Mouse (Mus musculus): Measurements from ENCODE around the gene Ccno. TPM values are rescaled to one million over a fixed set of nuclear protein-coding genes. Genes with fewer than 3 reads are reported as not detected.
"Not testable (repeated sequence)": the region's sequence is repeated elsewhere in the genome, so short reads cannot be mapped to it uniquely, and the experiment has no call there.

The Ccno gene
- total and polyA plus RNA-seq, 2 experiments, result 0.65 to 0.70 TPM

DNA sequence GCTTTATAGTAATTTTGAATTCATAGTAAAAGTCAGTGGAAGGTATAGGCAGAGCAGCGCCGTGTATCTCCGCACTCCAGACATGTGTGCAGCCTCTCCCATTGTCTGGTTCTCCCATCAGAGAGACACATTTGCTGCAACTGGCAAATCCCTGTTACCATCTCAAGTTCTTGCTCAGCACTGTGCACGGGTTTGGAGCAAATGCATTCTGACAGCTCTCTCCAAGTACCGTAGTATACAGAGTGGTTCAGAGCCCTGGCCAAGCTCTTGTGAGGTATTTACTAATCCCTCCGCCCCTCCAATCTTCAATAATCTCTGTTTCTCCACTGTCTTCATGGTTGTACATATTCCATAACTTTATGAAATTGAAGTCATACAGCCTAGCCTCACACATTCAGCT lies 25.1 kb downstream of the Ccno start:
- H3K9ac ChIP-seq (ENCODE audit: low read depth, low read length), result no peak overlapping the region
- H3K4me3 ChIP-seq (ENCODE audit: insufficient read depth, low read depth, low read length), result no peak overlapping the region
- no peaks in the 10 kb centered on the region for H3K79me2 ChIP-seq (ENCODE audit: control insufficient read depth, insufficient read depth, low read length)
- no peaks in the 10 kb centered on the region for H3K27me3 ChIP-seq (ENCODE audit: control insufficient read depth, insufficient read depth, low read length)
- H3K36me3 ChIP-seq (ENCODE audit: control insufficient read depth, insufficient read depth, low read length), result no peaks in the 10 kb centered on the region
- no peak overlapping the region for H3K27ac ChIP-seq (replicated peaks; ENCODE audit: insufficient read depth, low read depth, low read length)
- TF ChIP-seq CTCF (IDR thresholded peaks at IDR 0.05; ENCODE audit: low read depth, low read length) (no peak), POLR2A (IDR thresholded peaks at IDR 0.05; ENCODE audit: extremely low read depth, insufficient read depth, low read length) (no peak)
- no peak for DNase-seq (ENCODE audit: extremely low read depth, low read depth, low spot score)
- 79% methylated on average over 6 of the region's 6 CpGs for WGBS
- no peaks in the 10 kb centered on the region for H3K4me1 ChIP-seq (ENCODE audit: control insufficient read depth, insufficient read depth, low read length)

GRCm38 (mm10) chr13:113013174-113013953 lies 25.8 kb downstream of the Ccno start:
- peak; percentile 27 for DNase-seq (ENCODE audit: extremely low read depth, low read depth, low spot score)
- not testable (repeated sequence) for H3K79me2 ChIP-seq (ENCODE audit: control insufficient read depth, insufficient read depth, low read length); H3K27ac ChIP-seq (replicated peaks; ENCODE audit: insufficient read depth, low read depth, low read length); H3K4me1 ChIP-seq (ENCODE audit: control insufficient read depth, insufficient read depth, low read length); H3K36me3 ChIP-seq (ENCODE audit: control insufficient read depth, insufficient read depth, low read length); H3K9ac ChIP-seq (ENCODE audit: low read depth, low read length); H3K27me3 ChIP-seq (ENCODE audit: control insufficient read depth, insufficient read depth, low read length)
- 40% methylated on average over 20 of the region's 20 CpGs for WGBS
- peak overlapping the region; percentile 55 for H3K4me3 ChIP-seq (ENCODE audit: insufficient read depth, low read depth, low read length)

DNA sequence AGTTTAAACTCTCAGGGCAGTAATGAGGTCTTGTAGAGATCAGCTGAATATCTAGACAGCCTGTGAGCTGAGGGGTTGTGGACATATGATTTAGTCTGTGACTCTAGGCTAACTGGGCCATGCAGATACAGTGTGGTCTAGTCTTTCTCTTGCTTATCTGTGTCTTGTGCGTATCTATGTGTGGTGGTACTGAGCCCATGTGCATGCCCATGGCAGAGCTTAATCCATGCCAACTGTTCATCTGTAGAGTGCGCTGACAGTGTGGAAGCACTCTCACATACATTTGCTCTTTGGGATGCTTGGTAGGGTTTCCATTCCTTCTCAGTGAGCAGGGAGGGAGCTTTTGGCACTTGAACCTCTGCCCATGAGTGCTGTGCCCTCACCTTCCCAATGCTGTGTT lies 33.9 kb downstream of the Ccno start:
- H3K79me2 ChIP-seq (ENCODE audit: control insufficient read depth, insufficient read depth, low read length), result no peaks in the 10 kb centered on the region
- no peaks in the 10 kb centered on the region for H3K27me3 ChIP-seq (ENCODE audit: control insufficient read depth, insufficient read depth, low read length)
- H3K4me3 ChIP-seq (ENCODE audit: insufficient read depth, low read depth, low read length), result no peak overlapping the region
- 96% methylated on average over 2 of the region's 2 CpGs for WGBS
- no peak overlapping the region for H3K27ac ChIP-seq (replicated peaks; ENCODE audit: insufficient read depth, low read depth, low read length)
- no peak for DNase-seq (ENCODE audit: extremely low read depth, low read depth, low spot score)
- TF ChIP-seq CTCF (IDR thresholded peaks at IDR 0.05; ENCODE audit: low read depth, low read length) (no peak), POLR2A (IDR thresholded peaks at IDR 0.05; ENCODE audit: extremely low read depth, insufficient read depth, low read length) (no peak)
- H3K9ac ChIP-seq (ENCODE audit: low read depth, low read length), result no peak overlapping the region
- H3K36me3 ChIP-seq (ENCODE audit: control insufficient read depth, insufficient read depth, low read length), result no peaks in the 10 kb centered on the region
- peaks cover 8% of the 10 kb centered on the region for H3K4me1 ChIP-seq (ENCODE audit: control insufficient read depth, insufficient read depth, low read length)

GRCm38 (mm10) chr13:113022467-113022866 lies 34.9 kb downstream of the Ccno start:
- 73% methylated on average over 8 of the region's 8 CpGs for WGBS
- Histone ChIP-seq H3K36me3 (ENCODE audit: control insufficient read depth, insufficient read depth, low read length) (no peaks in the 10 kb centered on the region), H3K27me3 (ENCODE audit: control insufficient read depth, insufficient read depth, low read length) (no peaks in the 10 kb centered on the region), H3K9ac (ENCODE audit: low read depth, low read length) (no peak overlapping the region), H3K4me3 (ENCODE audit: insufficient read depth, low read depth, low read length) (no peak overlapping the region), H3K4me1 (ENCODE audit: control insufficient read depth, insufficient read depth, low read length) (peaks cover 8% of the 10 kb centered on the region), H3K79me2 (ENCODE audit: control insufficient read depth, insufficient read depth, low read length) (no peaks in the 10 kb centered on the region), H3K27ac (replicated peaks; ENCODE audit: insufficient read depth, low read depth, low read length) (no peak overlapping the region)
- peak; percentile 17 for DNase-seq (ENCODE audit: extremely low read depth, low read depth, low spot score)
- TF ChIP-seq CTCF (IDR thresholded peaks at IDR 0.05; ENCODE audit: low read depth, low read length), result no peak
- no peak for TF ChIP-seq POLR2A (IDR thresholded peaks at IDR 0.05; ENCODE audit: extremely low read depth, insufficient read depth, low read length)

DNA sequence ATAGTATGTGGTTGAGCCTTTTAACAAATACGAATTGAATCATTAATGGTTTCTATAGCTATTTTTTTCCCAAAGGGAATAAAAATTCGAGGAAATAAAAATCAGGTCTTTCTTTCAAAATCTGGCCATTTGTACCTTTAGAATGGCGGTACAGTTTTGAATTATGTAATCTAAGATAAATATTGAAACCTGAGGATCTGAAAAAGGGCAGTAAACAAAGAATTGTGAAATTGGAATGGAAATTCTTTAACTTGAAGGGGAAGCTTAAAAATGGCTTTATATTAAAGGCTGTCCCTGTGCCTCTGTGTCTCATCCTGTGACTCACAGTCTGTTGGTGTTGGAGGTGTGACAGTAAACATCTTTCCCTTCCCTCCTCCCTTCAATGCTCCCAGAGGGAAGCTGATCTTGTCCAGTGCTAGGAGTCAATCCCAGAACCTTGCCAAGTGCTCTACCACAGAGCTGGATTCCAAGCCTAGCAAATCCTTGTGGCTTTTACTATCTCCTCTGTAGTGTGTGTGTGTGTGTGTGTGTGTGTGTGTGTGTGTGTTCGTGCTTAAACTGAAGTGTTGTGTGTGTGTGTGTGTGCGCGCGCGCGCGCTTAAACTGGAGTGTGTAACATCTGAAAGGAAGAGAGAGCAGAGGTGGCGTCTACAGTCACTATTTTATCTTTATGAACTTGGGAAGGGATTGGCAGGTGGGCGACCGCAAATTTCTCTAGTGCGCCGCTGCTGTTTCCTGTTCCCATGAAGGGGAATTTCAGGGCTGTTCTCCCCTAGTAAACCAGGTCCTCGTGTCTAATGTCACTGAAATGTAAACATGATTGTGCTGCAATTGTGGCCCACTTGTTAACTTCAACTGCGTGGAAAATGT lies 35.9 kb downstream of the Ccno start:
- no peak overlapping the region for H3K4me3 ChIP-seq (ENCODE audit: insufficient read depth, low read depth, low read length)
- no peaks in the 10 kb centered on the region for H3K79me2 ChIP-seq (ENCODE audit: control insufficient read depth, insufficient read depth, low read length)
- H3K27me3 ChIP-seq (ENCODE audit: control insufficient read depth, insufficient read depth, low read length), result no peaks in the 10 kb centered on the region
- DNase-seq (ENCODE audit: extremely low read depth, low read depth, low spot score), result peak; percentile 52
- no peaks in the 10 kb centered on the region for H3K36me3 ChIP-seq (ENCODE audit: control insufficient read depth, insufficient read depth, low read length)
- H3K27ac ChIP-seq (replicated peaks; ENCODE audit: insufficient read depth, low read depth, low read length), result peak overlapping the region; percentile 36
- 71% methylated on average over 17 of the region's 17 CpGs for WGBS
- no peak overlapping the region for H3K9ac ChIP-seq (ENCODE audit: low read depth, low read length)
- H3K4me1 ChIP-seq (ENCODE audit: control insufficient read depth, insufficient read depth, low read length), result peaks cover 8% of the 10 kb centered on the region
- TF ChIP-seq POLR2A (IDR thresholded peaks at IDR 0.05; ENCODE audit: extremely low read depth, insufficient read depth, low read length) (no peak), CTCF (IDR thresholded peaks at IDR 0.05; ENCODE audit: low read depth, low read length) (no peak)
